Mouse (Mus musculus) embryonic fibroblast, embryonic 13.5 days (primary cell): ENCODE data around the gene Slc25a44. TPM values are rescaled to one million over a fixed set of nuclear protein-coding genes. Genes with fewer than 3 reads are reported as not detected.
A peak's percentile ranks its signal among the peaks of the same experiment; 100 is the strongest.
"Not testable (repeated sequence)": the region's sequence is repeated elsewhere in the genome, so short reads cannot be mapped to it uniquely, and the experiment has no call there.

Experiments
- H3K27ac ChIP-seq: 2 replicates; pipeline ENCODE4 v1.5.1; 2012; ENCODE audit warnings: low read length, control low read depth, inconsistent platforms; ENCODE audit not compliant: insufficient read depth
- H3K4me1 ChIP-seq: 2 replicates; pipeline ENCODE4 v1.6.1; 2011; ENCODE audit warnings: low read length; ENCODE audit not compliant: control insufficient read depth, insufficient read depth
- H3K4me3 ChIP-seq: 2 replicates; pipeline ENCODE4 v1.5.1; 2011; ENCODE audit warnings: mild to moderate bottlenecking, control low read depth, low read length; ENCODE audit not compliant: insufficient read depth
- CTCF ChIP-seq: IDR thresholded peaks from 2 replicates; pipeline ENCODE4 v1.5.1; 2011; ENCODE audit warnings: mild to moderate bottlenecking, control low read depth, low read length, moderate library complexity, borderline replicate concordance; ENCODE audit not compliant: insufficient read depth
- POLR2A ChIP-seq: IDR thresholded peaks from 2 replicates; pipeline ENCODE4 v1.6.1; 2011; ENCODE audit warnings: low read depth, mild to moderate bottlenecking, control low read depth, low read length, moderate library complexity
- polyA plus RNA-seq: library from polyadenylated mRNA; stranded (reverse); fragments of >200 nt; gene quantifications from 2 replicates; pipeline ENCODE4 v1.2.4, GENCODE M21; 2011; ENCODE audit warnings: low read depth; ENCODE audit not compliant: missing spikeins, insufficient read length

Slc25a44 gene
- polyA plus RNA-seq, 1 experiment = 20.1 TPM

GRCm38 (mm10) chr3:88439582-88439981 is 14.6 kb upstream of the Slc25a44 start:
- TF ChIP-seq CTCF (no peak), POLR2A (no peak)
- Histone ChIP-seq H3K4me3 (no peak overlapping the region), H3K4me1 (no peaks in the 10 kb centered on the region)

DNA sequence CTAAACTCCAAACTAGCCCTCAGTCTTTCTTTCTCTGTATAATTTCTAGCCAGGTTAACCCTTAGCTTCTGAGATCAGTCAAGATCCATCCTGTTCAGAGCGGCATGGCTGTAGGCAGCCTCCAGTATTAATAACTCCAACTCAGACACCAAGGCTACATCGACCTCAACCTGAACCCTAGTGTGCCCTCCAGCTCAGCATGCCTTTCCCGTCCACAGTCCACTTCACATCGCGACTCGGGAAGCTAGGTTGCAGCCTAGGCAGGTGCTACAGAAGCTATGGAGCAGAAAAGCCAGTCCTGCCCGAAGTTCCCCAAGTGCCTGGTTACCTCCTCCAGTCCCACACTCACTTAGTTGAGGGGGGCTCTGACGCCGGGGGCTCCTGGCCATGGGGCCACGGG is 12.5 kb upstream of the Slc25a44 start:
- H3K4me1 ChIP-seq = no peaks in the 10 kb centered on the region
- TF ChIP-seq CTCF = no peak
- TF ChIP-seq POLR2A = no peak
- no peak overlapping the region for H3K27ac ChIP-seq
- no peak overlapping the region for H3K4me3 ChIP-seq

More at GRCm38 (mm10) chr3:88439582-88439981, 14.6 kb upstream of the Slc25a44 start:
- no peak overlapping the region for H3K27ac ChIP-seq

DNA sequence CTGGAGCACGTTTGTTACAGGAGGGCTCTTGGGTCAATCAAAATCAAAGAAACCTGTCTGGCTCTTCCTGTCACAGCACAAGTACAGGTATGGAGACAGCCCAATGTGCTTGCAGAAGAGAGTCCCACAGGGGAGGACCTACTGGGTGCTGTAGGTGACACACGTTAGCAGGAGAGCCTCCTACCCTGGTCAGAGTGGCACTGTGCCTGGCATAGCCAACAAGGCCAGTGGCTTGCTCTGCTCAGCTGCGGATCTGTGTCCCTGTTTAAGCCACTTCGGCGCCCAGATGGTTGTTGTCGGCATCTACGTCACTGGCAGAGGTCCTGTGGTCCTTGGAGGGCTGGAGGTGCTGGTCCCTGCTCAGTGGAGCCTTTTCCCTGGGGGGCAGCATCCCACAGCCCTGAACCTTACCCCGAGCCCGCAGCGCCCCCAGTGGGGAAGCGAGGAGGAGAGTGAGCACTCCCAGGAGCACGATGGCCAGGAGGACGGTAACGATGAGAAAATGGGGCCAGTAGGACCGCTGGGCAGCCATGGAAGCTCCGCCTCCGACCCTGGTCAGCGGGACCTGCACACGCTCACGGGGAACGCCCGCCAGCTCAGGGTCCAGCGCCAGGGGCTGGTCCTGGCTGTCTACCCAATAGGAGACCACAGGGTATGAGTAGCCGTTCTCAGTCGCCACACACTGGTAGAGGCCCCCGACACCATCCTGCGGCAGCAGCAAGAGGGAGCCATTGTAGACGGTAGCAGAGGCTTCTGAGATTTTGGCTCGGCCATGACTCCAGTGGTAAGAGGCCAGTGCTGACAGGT is 11.7 kb upstream of the Slc25a44 start:
- Histone ChIP-seq H3K4me1 (no peaks in the 10 kb centered on the region), H3K4me3 (no peak overlapping the region), H3K27ac (no peak overlapping the region)
- no peak; the same call in 1 of the 2 replicates for TF ChIP-seq POLR2A
- peak; percentile 57; the same call in 1 of the 2 replicates for TF ChIP-seq CTCF

DNA sequence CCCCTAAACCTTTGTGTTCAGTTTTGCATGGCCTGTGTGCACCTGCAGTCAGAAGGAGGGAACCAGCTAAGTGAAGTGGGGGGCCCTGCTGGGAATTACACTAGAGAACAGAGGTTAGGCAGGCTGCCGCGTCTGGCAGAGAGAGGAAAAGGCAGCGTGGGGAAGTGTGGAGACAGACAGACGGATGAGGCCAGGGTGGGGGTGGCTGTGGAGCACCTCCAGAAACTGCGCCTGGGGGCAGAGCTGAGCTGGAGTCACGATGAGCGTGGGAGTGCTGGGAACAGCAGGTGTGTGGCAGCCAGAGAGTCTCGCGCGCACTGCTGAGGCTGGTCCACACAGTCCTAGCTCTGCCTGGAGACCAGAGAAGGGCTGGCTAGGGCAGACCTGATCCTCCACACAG is 10.6 kb upstream of the Slc25a44 start:
- Histone ChIP-seq H3K27ac (no peak overlapping the region), H3K4me3 (no peak overlapping the region), H3K4me1 (no peaks in the 10 kb centered on the region)
- TF ChIP-seq POLR2A (no peak), CTCF (no peak)

- H3K4me3 ChIP-seq, H3K4me1 ChIP-seq, H3K27ac ChIP-seq: not testable (repeated sequence)
These were observed 3.7 kb upstream of the Slc25a44 start for GRCm38 (mm10) chr3:88428639-88429038.

- TF ChIP-seq CTCF = no peak
- no peak for TF ChIP-seq POLR2A
- Histone ChIP-seq H3K4me1 (no peaks in the 10 kb centered on the region), H3K27ac (no peak overlapping the region), H3K4me3 (no peak overlapping the region)
These were observed 2.5 kb upstream of the Slc25a44 start for GRCm38 (mm10) chr3:88427342-88427905.

GRCm38 (mm10) chr3:88425708-88426420 is 925 bp upstream of the Slc25a44 start:
- 0 out of 2 replicates have a peak, but pooled peaks cover 3% of the 10 kb centered on the region for H3K4me1 ChIP-seq
- H3K4me3 ChIP-seq = no peak overlapping the region
- no peak for TF ChIP-seq POLR2A
- TF ChIP-seq CTCF = no peak
- no peak overlapping the region for H3K27ac ChIP-seq

GRCm38 (mm10) chr3:88425330-88425689 is 371 bp upstream of the Slc25a44 start:
- Histone ChIP-seq H3K4me3 (no peak overlapping the region), H3K4me1 (0 out of 2 replicates have a peak, but pooled peaks cover 3% of the 10 kb centered on the region), H3K27ac (no peak overlapping the region)
- TF ChIP-seq CTCF = no peak
- TF ChIP-seq POLR2A = no peak

GRCm38 (mm10) chr3:88422020-88422720 is 2.8 kb downstream of the Slc25a44 start:
- Histone ChIP-seq H3K4me3 (no peak overlapping the region), H3K4me1 (0 out of 2 replicates have a peak, but pooled peaks cover 3% of the 10 kb centered on the region), H3K27ac (no peak overlapping the region)
- TF ChIP-seq CTCF = no peak
- TF ChIP-seq POLR2A = no peak
